Mouse (Mus musculus): ENCODE results near the gene Acsl5.

GRCm38 (mm10) chr19:55316901-55317300 is 65.2 kb downstream of the Acsl5 start:
- TF ChIP-seq POLR2A (IDR thresholded peaks at IDR 0.05; ENCODE audit: insufficient read depth, low read depth, low read length) (no peak), CTCF (IDR thresholded peaks at IDR 0.05; ENCODE audit: insufficient read depth, low read depth, low read length) (no peak)
